Mouse (Mus musculus) layer of hippocampus, postnatal 36 days (tissue): ENCODE measurements around the gene Mid1ip1. TPM values are rescaled to one million over a fixed set of nuclear protein-coding genes. Genes with fewer than 3 reads are reported as not detected.

Experiments used
- DNase-seq, 2 experiments: peaks; one replicate each; pipeline ENCODE4 v3.0.0; 2022
- total RNA-seq, 2 experiments: library from RNA; stranded (reverse); gene quantifications; 2 replicates each; pipeline ENCODE4 v1.2.3; 2021

Mid1ip1 gene
- total RNA-seq, result 10 to 100 TPM; 85.9 to 87.8 TPM

DNA sequence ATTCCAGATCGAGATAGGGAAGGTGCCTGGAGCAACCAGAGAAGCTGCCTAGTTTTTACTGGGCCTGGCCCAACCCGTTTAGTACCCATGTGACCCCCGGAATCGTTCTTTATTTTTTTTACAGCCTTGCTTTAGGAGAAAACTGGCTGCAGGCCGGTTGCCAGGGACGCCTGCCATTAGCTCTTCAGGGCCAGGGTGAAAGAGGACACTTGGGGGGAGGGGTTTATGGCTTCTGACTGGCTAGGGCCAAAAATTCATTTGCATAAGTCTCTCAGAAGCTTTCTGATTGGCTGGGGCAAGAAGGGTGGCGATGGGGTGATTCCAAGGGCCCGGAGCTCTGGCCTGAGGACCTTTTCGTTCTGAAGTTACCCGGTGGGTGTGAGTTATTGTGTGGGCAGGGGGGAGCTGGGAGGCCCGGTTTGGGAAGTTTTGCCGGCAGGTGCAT lies at the start of gene Mid1ip1:
TSS of gene Mid1ip1 (plus strand) at position 318 of the 445 bp plus-strand sequence.
- DNase-seq, result peak; percentile 17 to 45

DNA sequence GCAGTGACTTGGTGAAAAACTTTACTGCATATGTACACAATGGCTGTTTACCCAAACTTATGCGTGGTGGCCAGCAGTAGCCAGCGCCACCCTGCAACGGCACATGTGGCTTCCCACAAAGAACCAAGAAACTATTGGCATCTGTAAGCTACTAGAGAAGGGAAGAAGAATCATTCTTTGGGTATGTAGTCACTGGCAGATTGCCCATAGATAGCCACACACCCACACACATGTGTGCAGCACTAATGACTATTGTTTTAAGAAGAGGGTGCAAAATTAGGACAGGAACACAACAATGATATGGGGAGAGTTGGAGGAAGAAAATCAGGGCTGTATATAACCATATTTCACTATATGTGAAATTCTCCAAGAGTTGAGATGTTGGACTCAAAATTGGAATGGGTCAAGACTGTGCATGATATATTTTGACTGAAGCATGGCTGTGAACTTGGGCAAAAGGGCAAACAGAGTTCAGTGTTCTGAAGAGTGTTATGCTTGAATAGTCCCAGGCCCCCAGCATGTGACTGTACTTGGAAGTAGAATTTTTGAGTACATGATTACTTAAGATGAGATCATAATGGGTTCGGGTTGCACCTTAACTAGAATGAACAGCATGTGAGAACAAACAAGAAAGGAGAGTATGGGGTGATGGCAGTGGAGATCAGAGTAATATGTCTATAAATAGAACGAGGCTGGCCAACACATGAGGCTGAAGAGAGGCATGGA lies 20.2 kb upstream of the Mid1ip1 start:
- no peak for DNase-seq

- no peak for DNase-seq
Measured at GRCm38 (mm10) chrX:10706728-10707127, 8.1 kb upstream of the Mid1ip1 start.

GRCm38 (mm10) chrX:10713839-10714637 lies 775 bp upstream of the Mid1ip1 start:
- DNase-seq, result no peak

DNA sequence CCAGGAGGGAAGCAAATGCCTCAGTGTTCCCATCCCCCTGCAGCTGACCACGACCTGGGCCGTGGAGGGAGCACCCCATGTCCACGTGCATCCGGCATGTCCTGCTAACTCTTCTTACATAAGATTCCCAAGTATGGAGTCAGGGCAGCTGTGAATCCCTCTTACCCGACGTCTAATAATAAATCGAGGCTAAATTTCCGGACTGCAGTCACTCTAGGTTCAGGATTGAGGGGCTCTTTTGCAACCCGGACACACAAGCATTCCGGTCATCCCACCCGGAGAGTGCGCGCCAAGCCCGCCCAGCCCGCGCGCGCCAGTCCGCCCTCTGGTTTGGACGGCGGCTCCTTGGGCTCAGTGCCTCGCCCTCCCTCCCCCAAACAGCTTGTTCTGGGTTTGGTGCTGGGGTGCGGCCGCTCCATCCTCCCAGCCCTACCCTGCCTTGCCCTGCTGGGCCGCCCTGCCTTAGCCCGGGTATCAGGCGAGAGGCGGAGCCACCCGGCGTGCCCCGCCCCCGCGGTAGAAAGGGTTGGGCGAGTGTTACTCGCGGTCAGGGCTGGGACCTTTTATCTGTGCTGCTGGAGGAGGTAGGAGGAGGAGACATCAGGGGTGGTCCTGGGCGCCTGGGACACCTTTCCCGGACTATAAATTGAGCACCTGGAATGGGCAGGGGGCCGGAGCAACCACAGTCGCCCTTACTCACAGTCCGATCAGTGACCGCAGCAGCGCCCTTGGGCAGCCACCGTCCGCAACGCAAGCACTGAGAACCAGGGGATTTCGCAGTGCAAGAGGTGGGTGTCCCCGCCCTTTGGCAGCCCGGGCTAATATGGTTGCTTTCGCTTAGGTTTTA lies 2.3 kb downstream of the Mid1ip1 start:
- peak; percentile 72 to 82 for DNase-seq

- DNase-seq, result peak; percentile 15 to 21
Measured at GRCm38 (mm10) chrX:10718021-10718837, 3.4 kb downstream of the Mid1ip1 start.

DNA sequence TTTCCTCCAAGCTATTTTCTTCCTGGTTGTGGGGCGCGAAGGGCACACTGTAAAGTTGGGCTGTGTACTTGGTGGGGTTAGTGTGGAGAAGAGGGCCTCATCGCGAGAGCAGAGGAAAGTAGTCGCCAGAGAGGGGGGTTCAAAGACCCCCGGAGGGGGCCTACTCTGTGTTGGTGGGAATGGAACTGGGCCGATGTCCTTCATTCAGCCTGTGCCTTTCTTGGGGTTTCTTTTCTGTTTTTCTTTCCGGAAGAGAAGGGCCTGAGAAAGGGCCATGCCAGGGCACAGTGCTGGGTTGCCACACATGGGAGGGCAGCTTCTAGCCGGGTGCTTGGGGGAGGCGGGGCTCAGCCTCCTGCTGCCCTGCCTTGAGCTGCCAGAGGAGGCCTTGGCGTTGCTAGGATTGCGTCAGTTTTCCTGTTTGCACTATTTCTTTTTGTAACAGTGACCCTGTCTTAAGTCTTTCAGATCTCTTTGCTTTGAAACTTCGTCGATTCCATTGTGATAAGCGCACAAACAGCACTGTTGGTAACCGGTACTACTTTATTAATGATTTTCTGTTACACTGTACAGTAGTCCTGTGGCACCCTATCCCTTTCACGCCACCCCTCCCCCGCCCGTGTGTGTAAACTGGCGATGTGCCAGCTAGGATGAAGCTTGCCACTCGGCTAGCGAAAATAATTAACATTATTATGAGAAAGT lies 4.2 kb downstream of the Mid1ip1 start:
- peak; percentile 26 to 35 for DNase-seq

DNA sequence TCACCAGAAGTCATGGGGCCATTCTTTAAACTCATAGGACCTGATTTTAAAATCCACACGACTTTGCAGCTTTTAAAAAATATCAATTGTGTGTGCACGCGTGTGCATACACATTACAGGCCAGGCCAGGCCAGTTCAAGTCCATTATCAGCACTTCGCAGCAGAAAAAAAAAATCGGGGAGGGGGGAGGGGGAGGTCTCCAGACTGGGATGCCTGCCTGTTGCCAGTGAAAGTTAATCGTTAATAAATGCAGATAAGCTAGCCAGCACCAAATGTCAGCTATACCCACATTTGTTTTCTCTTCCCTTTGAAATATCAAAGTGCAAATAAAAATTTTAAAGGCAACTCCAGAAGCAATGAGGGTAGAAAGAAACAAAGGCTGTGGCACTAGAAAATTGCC lies 5.6 kb downstream of the Mid1ip1 start:
- no peak for DNase-seq

DNA sequence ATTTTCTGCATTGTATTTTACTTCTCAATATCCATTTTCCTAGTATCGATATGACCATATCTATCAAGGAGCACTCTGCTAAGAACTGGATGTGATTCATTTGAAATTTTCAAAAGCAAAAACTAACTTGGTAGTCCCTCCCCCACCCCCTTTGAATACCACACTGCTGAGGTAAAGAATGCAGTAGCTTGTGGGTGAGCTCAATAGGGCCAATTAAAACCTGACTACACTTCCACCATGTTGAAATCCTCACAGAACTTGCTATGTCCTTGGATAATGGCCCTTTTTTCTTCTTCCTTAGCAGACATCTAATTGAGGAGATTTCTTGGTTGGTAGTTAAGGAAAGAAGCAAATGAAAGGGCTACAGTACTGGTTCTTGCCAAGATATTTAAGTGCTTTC lies 9.8 kb downstream of the Mid1ip1 start:
- no peak for DNase-seq

DNA sequence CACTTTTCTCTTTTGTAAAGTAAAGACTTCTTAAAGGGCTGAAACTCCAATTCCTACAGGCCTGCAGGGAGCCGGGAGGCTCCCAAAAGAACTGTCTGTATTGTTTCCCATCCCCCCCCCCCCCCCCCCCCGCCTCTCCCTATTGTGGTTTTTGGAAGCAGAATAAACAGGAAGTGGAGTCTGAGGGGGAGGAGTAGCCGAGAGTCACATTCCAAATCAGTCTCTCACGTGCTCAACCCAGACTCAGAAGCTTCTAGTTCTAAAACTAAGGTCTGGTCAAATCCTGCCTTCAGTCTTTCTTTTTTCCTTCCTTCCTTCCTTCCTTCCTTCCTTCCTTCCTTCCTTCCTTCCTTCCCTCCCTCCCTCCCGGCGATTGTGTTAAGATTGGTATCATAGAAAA lies 14.7 kb downstream of the Mid1ip1 start:
- no peak for DNase-seq

- DNase-seq, result no peak
Measured at GRCm38 (mm10) chrX:10734453-10734852, 19.6 kb downstream of the Mid1ip1 start.

DNA sequence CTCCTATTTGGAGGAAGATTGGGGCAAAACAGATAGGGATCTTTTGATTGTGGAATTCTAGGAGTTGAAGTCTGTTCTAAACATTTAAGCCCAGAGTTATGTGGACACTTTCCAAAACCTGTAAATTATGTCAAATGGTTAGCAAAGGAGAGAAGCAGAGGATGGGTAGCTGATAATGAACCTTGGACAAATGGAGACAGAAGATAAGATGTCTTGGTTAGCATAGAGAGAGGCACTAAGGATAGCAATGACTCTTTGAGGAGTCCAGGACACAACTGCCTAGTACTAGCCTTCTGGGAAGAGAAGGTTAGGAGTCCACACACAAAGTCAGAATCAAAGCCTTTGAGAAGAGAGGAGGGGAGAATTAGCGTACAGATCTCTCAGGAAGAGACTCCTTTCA lies 20.1 kb downstream of the Mid1ip1 start:
- no peak for DNase-seq

GRCm38 (mm10) chrX:10758866-10759265 lies 44.1 kb downstream of the Mid1ip1 start:
- DNase-seq, result no peak

- no peak for DNase-seq
Measured at GRCm38 (mm10) chrX:10763476-10764016, 48.7 kb downstream of the Mid1ip1 start.

Other genes starting within 250 kb of the Mid1ip1 start
- gene Tspan7, start 229.9 kb upstream of the Mid1ip1 start, total RNA-seq, result 1,000 to 10,000 TPM; 1,175 to 1,195 TPM